Comparison of ENCODE assay signal across 8 mouse cellular contexts in genomic region chr5:140948009-140948408, GRCm38 (mm10). TPM values are rescaled to one million over a fixed set of nuclear protein-coding genes. Genes with fewer than 3 reads are reported as not detected.
DNase-seq lines count a peak whose midpoint lies in the region; ATAC-seq and TF ChIP-seq lines count a peak whose summit lies in the region.

No protein-coding gene starts in this region.

- H3K36me3 ChIP-seq in lung, embryonic 14.5 days (ENCODE audit: insufficient read depth): no peaks in the 10 kb centered on the region

- H3K9me3 ChIP-seq in lung, embryonic 14.5 days (ENCODE audit: low read depth, low read length): no peaks in the 10 kb centered on the region

- peak; percentile 13 for DNase-seq in lung, embryonic 14.5 days
- DNase-seq in lung, adult 2 months: no peak
- peak; percentile 2 for DNase-seq in heart, postnatal 25 days (ENCODE audit: low spot score)
- peak; percentile 32 for DNase-seq in lung, postnatal 10 days
- peak; percentile 92 for DNase-seq in spleen, postnatal 36 days (ENCODE audit: low spot score in 2 of 2)
- DNase-seq in cerebellum, postnatal 4 days (ENCODE audit: low spot score in 2 of 2): no peak
- no peak for DNase-seq in urinary bladder, adult 18-20 months (ENCODE audit: low spot score in 2 of 2)

- intact Hi-C loops in heart, postnatal 25 days (cut with DNase I): no loop called here

- no peak for TF ChIP-seq POLR2A in lung, adult 2 months (IDR thresholded peaks at IDR 0.05; ENCODE audit: borderline replicate concordance, extremely low read depth, low read depth, low read length)

- H3K27me3 ChIP-seq in lung, embryonic 14.5 days (ENCODE audit: insufficient read depth, low read length): no peaks in the 10 kb centered on the region

- no peak overlapping the region for H3K9ac ChIP-seq in lung, embryonic 14.5 days

- H3K4me3 ChIP-seq in lung, embryonic 14.5 days (ENCODE audit: low read depth, low read length): no peak overlapping the region
- H3K4me3 ChIP-seq in lung, adult 2 months (replicated peaks; ENCODE audit: extremely low read depth, low read depth, low read length): no peak overlapping the region

- WGBS in lung, embryonic 14.5 days: 57% methylated on average over 10 of the region's 10 CpGs
- 42% methylated on average over 10 of the region's 10 CpGs for WGBS in lung, adult 2 months

- H3K27ac ChIP-seq in lung, embryonic 14.5 days (ENCODE audit: low read depth): no peak overlapping the region

- H3K4me2 ChIP-seq in lung, embryonic 14.5 days: no peak overlapping the region

- ATAC-seq in lung, embryonic 14.5 days (ENCODE audit: insufficient read depth): no peak
- ATAC-seq in megakaryocyte-erythroid progenitor cell, adult 5-6 weeks (replicated peaks; ENCODE audit: low FRiP score, low TSS enrichment, poor library complexity, severe bottlenecking): no peak

- H3K4me1 ChIP-seq in lung, embryonic 14.5 days (ENCODE audit: insufficient read depth): no peaks in the 10 kb centered on the region
- H3K4me1 ChIP-seq in lung, adult 2 months (ENCODE audit: control insufficient read depth, insufficient read depth, low read length): no peaks in the 10 kb centered on the region

- TF ChIP-seq CTCF in lung, embryonic 14.5 days (IDR thresholded peaks at IDR 0.05; ENCODE audit: low read depth): no peak
- no peak for TF ChIP-seq CTCF in lung, adult 2 months (IDR thresholded peaks at IDR 0.05; ENCODE audit: insufficient read depth, low read length)

RNA-seq across cellular contexts. Expression of gene Card11, which starts 52.4 kb away (rescaled TPM):
- 0.25 and 0.37 TPM in 2 replicates for polyA plus RNA-seq in lung, embryonic 14.5 days (2014; fragmentation: Nextera tagmentation; extraction: Ambion mirVana)
- 12.3 and 15.3 TPM in 2 replicates for polyA plus RNA-seq in lung, adult 2 months (2012; rRNA removed)
- under 1 TPM; 0.31 to 0.36 TPM for total RNA-seq in heart, postnatal 25 days (2021)
- 0.79 and 2.1 TPM in 2 replicates for total RNA-seq in megakaryocyte-erythroid progenitor cell, adult 5-6 weeks (2014; fragmentation: Nextera tagmentation)
- 0.46 and 1.5 TPM in 2 replicates for total RNA-seq in megakaryocyte-erythroid progenitor cell, adult 5-6 weeks (2017)

Comparison
In these comparisons a context has a peak if more than half of its experiments do, and no peak if none do; other contexts are left out.
1. DNase-seq: peak in lung, embryonic 14.5 days (single experiment), heart, postnatal 25 days (single experiment), lung, postnatal 10 days (single experiment) and spleen, postnatal 36 days (2 of 2); none in lung, adult 2 months (single experiment), cerebellum, postnatal 4 days (0 of 2) and urinary bladder, adult 18-20 months (0 of 2).